Mouse (Mus musculus) right cerebral cortex, adult 18-20 months (tissue): ENCODE measurements at regions not wholly inside any gene's neighbourhood (a gene's known extent, or its start where the extent isn't known, plus 50 kb on each side); places are given as distances from the start of the nearest gene placed in this dataset.

ENCODE experiments used
- DNase-seq: peaks from one replicate; pipeline ENCODE4 v3.0.0; 2022; ENCODE audit warnings: mixed read lengths

DNA sequence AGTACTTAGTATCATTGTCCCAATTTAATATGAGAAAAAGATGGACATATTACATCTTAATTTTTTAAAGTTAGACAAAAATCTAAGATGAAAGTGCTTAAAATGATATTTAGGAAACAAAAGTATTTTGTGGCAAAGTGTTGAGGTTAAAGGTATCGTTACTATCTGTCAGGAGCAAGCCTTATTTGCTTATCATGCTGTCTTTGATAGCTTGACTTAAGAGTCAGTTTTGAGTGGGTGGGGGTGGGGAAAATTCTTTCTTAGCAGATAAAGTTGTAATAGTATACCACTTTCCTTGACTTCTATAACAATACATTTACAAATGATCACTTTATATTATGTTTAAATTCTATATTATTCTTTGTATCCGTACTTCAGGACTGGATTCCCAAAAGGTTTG, 339.1 kb upstream of the Dph6 start:
- DNase-seq = no peak

DNA sequence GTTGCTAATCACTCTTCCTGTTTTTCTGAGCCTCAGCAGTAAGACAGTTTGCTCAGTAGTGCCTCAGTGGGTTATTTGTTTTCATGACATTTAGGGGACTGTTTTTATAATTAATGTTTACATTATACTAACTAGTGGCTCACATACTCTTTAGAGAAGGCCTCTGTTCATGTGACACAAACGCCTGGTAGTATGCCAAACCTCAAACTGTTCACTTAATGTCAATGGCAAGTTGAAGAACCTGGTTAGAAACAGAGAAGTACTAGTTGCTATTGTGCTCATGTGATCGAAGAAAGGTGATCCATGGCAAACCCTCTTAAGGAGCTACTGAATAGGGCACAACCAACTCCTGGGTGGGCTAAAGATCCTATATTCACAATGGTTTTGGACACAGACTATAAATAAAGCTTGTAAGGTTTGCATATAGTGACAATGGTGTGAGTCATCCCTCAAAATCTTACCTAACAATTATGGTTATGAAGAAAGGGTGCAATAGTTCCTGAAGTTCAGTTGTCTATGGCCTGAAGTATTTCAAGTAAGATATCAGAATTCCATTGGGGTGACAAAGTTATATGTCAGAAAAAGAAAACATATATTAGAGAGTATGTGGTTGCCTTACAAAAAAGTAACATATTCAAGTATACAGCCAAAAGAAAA, 340.1 kb upstream of the Dph6 start:
- no peak for DNase-seq

DNA sequence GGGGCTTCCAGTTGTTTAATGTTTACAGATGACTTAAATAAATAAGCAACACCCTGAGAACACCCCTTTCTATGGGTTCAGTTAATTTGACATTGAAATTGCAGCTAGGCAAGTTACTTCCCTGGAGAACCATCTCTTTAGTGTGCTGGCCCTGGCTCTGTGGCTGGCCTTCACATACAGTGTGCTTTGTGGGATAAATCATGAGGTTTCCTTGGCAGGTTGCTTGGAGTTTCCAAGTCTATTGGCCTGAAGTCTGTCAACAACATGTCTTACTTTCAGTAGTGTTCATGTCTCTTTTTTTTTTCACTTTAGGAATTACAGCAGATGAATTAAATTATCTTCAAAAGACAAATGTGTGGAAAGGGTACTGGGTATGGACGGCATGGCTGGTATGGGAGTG, 359.2 kb upstream of the Dph6 start:
- DNase-seq = no peak

DNA sequence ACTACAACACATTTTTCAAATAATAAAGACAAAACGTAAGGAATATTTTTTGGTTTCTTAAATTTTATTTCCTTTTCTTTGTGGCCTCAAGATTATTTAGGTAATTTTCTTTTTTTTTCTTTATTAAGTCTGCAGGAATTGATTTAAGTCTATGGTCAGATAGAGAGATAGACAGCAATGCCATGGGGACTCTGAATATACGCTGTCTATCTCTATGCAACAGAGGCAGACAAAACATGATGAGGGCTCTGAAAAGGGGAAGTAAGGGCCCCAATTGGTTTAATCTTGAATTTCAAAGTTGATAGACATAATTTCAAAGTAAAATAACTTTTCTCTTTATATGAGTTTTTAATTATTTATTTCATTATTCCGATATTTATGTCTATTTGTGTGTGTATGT, 372.0 kb upstream of the Dph6 start:
- no peak for DNase-seq

DNA sequence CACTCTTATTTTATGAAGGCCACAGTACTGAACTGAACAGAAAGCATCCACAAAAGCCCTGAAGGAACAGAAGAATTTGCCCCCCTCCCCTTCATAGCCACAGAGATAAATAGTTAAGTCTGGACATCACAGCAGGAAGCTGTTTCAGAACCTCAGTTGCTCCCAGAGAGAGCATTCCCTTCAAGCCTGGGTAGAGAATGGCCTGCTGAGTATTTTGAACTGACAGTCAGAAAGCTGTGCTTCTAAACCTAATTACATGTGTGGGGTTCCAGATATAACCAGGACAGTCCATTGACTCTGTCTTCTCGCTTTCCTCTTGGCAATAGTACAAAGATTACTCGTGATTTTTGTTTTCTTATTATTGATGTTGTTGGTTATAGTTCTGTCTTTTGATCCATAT, 376.4 kb upstream of the Dph6 start:
- no peak for DNase-seq

DNA sequence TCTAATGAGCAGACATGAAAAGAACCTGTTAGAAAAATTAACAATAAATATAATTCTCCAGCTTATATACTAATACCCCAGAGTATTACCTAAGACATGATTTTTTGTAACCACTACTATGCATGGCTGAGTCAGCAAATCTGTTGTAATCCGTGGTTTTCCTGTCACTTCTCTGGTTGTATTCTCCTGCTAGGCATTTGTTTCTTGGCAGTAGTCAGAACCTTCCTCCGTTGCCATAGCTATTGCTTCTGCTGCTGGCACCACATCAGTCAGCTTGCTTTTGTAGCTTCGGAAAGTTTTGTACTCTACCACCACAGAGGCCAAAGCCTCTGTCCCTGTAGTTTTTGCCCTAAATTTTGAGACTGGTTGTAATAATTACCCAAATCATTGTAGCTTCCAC, 381.4 kb upstream of the Dph6 start:
- peak; percentile 33 for DNase-seq

DNA sequence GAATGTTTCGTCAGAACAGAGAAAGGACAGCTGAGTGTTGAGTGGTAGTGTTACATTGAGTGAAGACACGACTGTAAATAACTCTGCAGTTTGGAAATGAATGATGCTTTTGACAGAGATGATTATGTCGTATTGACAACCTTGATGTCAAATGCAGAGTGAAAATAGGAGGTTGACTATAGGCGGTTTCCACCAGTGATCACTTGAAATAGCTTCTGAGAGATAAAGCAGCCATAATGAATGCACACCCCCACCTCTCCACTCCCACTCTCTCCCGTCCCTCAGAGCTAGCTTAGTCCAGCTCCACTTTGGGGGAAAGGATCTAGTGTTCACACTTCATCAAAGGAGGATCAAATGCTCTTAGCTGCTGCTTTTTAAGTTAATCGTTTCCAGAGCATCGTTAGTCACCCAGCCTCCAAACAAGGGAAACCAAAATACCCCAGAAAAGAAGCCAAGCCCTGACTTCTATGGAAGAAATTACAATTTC, 387.6 kb upstream of the Dph6 start:
- DNase-seq = peak; percentile 30

DNA sequence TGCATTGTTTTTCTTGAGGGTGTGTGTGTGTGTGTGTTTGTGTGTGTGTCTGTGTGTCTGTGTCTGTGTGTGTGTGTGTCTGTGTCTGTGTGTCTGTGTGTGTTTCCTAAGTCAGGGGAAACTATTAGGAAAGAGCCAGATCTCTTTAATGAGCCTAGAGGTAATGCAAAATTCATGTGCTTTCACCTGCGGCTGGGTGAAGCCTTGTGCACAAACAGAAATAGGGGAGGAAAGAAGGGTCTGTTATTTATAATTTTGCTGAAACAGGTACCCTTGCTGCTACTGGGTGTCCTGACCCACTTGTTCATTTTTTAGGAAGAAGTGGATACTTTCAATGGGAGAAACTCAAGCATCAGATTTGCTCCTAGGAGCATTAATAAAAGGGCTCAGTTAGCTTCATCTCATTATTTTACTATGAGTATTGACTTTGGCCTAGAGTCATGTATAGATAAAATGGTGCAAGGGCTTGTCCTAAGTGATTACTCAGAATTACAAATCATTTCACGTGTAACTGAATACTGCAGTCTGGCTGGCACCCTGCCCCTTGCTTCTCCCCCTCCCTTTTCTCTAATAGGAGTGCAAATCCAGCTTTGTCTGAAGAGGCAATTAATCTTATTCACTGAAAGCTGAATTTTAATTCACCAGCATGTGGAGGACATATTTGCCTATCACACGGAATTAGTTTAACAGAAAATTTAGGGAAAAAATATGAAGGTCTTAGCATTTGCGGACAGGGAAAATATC, 401.7 kb upstream of the Dph6 start:
- DNase-seq = no peak

DNA sequence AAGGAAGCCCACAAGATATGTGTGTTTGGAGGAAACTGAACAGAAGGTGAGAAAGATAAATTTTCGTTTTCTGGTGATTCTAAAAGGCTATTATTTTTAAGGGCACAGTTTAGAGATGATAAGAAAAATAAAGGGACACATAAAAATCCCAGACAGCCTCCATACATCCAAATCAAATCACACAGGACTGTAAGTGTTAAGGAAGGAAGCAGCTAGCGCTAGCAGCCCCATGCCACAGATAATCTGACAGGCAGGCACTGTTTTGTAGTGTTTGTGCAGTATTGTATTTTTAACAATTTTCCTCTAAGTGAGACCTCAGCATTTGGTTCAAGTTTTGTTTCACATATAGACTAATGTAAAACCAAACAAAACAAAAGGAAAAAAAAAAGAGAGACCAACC, 402.4 kb upstream of the Dph6 start:
- no peak for DNase-seq

DNA sequence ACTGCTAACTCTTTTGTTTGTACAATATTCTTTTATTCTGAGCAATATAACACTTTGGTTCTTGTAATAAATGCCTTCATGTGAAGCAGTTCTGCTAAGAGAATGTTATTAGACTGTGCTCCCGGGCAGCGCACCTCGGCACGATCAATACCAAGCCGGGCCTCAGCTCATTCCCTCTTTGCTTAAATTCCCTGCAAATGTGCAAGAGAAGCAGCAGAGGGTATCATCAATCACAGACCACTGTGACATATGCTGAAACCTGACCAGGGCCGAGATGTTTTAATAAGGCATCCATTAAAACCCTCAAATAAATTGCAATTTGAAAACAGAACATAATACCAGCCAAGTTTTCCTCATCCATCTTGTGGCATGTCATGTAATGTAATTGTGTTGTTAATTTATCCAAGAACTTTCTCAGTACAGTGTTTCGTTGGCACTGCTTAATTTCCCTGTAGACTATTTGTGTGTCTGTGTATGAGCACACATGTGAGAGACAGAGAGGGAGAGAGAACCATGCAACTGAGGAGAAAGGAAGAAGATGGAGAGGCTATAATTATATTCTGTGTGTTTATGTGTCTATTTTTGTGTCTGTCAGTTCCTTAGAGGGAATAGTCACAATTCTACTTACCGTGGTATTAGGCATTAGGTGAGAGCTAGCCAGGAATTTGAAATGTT, 412.9 kb upstream of the Dph6 start:
- DNase-seq = no peak

DNA sequence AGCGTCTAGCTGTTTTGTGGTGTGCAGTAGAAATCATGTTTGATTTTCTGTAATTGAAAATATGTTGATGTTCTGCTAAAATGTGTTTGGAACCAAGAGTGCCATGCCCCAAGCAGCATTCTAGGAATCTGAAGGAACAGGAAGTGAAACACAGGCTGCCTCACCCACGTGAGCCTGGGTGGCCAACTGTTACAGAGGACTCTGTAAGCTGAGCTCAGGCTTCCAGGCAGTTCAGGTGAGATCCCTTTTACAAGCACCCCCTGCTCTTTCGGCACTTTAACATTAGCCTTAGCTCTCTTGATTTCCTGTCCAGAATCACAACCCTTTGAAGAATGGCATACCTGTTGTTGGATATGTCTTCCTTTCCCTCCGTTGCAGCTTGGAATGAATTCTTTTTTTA, 414.9 kb upstream of the Dph6 start:
- no peak for DNase-seq

DNA sequence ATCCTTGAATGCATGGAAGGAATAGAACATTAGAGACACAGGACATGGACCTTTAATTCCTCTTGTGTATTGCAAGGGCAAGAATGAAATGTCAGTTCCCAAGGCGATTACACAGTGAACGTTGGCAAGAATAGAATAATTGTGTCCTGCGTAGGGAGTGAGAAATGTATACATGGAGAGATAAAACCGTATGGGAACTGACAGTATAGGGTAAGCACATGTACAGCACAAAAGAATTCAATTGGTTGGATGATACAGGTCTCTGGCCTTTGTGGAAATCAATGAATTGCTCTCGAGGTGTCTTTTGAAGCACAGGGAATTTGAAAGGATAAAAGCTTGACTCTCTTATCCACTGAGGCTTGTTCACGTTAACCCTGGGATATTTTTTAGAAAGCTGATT, 415.4 kb upstream of the Dph6 start:
- DNase-seq = no peak

DNA sequence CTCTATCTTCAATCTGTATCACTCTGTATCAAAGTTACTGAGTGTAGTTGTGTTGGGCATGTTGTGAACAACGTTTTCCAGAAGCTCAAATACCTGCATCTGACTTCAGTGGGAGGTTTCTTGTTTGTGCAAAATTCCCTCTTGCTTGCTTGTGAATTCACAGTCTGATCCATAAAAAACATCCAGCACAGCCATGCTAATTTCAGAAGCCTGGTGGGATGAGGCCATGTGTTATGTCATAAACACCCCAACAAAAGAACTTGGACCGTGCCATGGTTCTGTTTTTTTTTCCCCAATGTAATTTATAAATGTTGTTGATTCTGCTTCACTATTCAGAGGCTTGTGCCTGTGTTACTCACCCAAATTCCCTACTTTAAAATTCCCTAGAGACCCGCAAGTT, 415.9 kb upstream of the Dph6 start:
- DNase-seq = peak; percentile 11

DNA sequence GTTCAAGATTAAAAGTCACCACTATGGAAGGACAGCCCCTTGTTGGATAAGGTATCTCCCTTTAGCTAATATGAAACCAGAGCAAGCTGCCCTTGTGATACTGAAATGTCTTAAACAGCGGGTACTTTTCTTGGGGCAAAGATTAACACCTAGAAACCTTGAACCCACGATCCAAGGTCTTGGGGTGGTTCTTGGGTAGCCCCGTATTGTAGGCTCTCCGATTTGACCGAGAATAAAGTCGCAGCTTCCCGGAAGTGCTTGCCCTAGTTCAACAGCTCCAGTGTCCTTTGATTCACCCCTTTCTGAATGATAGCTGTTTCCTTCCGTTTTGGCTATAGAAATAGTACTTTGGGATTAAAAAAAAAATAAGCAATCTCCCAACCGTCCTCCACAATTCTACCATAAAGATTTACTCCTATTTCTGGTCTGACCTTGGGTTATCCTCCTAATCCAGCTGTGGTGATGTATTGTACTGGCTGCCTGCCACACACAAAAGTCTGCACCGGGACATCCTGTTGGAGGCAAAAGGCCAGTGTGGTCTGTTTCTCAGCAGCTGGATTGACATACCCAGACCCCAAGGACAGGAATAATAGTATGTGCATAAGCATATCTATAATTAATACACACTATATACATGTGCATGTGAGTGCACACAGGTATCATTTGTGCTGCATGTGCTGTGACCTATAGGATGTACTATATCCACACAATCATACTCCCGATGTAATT, 427.0 kb upstream of the Dph6 start:
- DNase-seq = no peak

DNA sequence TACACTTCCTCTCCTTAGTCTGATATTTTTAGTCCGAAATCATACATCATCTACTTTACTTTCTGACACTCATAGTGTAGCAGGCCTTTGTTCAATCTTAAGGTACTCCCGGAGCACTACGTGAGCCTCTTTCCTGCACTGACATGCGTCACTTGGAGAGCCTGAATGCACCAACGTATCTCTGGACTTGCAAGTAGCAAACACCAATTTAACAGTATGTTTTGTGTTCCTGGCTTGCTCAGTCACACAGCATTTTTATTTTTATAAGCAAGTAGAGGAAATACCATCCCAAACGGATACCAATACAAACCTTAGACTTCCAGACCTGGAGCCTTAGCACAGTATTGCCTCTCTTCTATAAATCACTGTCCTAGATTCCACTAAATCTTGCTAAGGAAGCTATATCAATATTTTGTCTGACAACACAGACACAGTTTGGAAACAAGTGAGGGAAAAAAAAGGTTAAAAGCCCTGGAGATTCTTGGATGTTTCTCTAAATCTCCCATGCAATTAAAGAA, 427.6 kb upstream of the Dph6 start:
- DNase-seq = no peak

DNA sequence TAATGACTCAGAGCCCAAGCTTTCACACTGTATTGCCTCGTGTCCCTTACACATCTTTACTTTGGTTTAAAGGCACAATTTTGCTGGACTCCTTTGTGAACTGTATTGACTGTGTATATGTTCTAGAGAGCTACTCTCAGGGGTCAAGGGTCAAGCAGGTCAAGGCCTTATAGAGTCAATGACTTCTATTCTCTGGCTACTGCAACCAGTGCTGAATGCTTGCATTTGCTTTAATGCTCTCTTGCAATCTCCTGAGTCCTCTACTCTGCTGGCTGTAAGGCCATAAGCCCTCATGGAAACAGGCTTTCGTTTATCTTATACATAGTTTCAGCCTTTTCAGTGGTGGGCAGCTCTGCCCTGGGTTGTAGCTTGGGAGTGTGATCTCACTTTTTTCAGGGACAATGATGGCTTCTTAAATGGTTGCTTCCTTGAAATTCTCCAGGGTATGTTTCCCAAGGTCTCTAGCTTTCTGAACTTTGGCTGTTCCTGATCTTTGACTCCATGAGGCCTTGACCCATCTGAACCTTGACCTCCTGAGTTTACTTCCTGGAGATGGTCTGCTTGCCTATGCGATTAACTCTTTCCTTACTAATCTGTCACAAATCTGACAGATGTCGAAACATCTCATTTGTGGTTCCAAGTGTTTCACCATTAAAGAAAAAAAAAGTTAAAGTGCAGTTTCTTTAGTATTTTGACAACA, 433.8 kb upstream of the Dph6 start:
- DNase-seq = no peak

DNA sequence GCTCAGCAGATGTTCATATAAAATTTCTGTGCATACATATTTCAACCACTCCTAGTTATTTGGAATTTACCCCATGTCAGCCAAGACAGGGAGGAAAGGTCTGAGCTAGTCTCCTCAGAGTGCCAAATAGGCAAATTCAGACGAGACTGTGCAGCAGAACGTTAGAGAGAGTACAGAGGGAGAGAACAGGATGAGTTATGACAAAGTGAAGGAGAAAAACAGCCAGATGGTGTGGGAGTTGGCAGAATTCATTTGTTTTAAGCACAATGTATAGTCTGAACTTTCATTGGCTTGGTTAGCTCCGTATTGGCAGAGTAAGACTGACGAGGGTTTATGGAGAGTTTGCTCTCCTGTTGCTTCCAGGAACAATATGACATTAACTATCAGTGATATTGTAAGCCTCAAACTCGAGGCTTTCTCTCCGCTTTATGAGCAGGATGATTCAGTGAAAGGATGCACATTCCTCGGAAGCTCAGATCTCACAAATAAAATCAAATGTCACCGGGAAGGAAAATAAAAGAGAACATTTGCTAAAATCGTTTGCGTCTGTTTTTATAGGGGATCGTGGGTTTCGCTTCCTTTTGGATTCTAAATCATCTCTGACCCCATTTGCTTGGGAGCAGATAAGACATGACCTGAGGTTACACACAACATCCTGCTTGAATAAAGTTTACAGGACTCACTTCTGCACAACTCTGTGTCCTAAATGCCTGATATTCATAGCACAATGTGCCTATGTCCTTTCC, 435.8 kb upstream of the Dph6 start:
- no peak for DNase-seq

DNA sequence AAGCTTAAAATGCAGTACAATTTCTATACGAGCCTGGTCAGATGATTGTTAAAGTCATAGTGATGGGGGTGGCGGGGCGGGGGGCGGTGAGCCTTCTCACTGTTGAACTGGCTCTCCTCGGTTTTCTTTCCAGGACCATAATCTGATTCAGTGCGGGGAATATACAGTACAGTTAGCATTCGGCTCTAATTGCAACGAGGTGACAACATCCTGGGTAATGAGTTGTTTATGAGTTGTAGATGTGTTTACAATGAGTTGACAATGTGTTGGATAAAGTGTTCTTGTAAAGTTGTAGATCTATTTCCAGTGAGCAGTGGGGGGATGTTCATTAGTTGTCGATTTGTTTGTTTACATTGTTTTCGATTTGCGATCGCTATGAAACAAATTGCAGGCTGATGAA, 440.6 kb upstream of the Dph6 start:
- DNase-seq = no peak

DNA sequence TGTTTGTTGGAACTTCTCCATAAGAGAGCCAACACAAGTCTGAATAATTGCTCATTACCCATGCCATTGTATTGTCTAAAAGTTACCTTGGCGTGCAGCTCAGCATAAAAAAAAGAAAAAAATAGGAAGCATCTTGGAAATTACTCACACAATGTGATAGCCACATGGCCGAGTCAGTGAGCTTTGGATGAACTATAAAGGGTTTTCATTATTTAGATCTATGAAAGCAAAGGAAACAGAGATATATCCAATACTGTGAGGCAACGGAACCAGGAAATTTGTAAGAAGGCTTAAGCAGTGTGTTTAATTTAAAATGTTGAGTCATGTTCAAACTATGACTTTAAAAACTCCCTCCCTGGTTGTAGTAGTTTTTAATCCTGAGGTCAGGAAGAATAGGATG, 446.7 kb upstream of the Dph6 start:
- DNase-seq = no peak

DNA sequence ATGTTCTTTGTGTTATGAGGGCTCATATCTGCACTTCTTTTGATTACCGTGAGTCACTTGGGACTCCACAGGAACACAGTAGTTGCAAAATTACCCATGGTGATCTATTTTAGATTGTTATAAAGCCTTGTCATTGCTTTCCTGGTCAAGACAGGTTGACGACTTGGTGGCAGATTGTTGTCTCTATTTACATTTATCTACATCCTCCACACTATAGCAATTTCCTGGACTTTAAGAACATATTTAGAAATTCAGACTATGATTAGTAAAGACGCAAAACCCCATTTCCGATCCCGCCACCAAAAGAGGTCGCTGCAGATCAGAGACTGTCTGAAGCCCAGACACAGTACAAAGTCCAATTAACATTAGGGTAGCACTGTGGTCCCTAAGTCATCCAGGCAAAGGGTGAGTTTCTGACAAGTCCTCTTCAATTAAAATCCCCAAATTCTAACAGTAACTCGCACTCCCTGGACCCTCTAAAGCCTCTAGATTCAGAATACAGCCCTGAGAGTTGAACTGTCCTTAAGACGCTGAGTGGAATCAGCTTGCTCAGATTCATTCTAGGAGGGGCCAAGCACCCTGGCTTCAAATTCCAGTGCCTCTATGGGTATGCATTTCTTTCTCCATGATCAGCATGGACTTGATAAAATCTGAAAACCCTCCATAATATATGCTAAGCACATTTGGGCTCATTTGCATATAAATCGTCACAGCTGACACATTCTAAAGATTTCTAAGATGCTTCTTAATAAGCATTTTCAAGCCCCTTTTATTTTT, 461.9 kb upstream of the BC052040 start:
- no peak for DNase-seq

DNA sequence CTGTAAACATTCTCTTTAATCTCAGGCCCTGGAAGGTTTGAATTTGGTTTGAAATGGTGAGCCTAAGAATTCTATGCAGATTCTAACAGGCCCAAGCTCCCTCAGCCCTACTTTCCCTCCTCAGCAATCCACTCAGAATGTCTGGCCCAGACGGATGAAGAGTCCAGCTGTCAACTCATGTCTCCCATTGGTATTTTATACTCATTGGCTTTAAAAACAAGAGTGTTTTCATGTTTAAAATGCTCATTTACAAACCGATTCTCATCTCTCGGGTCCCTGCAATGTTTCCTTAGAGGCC, 461.4 kb upstream of the BC052040 start:
- no peak for DNase-seq
